Mouse (Mus musculus): ENCODE results near the gene Slc4a1ap. TPM values are rescaled to one million over a fixed set of nuclear protein-coding genes. Genes with fewer than 3 reads are reported as not detected.
A peak's percentile ranks its signal among the peaks of the same experiment; 100 is the strongest.

The Slc4a1ap gene
- polyA plus RNA-seq, 1 experiment from 2014 or later: 20.0 TPM

DNA sequence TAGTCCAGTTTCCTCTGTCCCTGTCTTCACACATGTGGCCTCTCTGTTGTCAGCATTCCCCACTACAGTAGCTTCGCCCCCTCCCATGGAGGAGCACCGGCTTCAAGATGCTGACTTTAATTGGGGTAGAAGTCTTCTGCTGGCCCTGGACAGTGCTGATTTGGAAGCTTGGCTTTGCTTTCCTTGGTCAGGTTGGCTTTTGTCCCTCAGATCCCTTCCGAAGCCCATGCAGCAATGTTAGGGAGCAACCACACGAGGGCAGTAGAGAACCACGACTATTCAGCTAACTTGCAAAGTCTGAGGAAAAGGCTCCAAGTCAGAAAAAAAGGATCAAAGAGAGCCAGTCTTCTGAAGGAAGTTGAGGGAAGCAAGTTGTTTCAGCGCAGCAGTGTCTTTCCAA is 36.7 kb downstream of the Slc4a1ap start:
- H3K27me3 ChIP-seq (ENCODE audit: control insufficient read depth, insufficient read depth, low read length): no peaks in the 10 kb centered on the region
- no peak overlapping the region for H3K27ac ChIP-seq (ENCODE audit: low read length)
- H3K4me2 ChIP-seq (ENCODE audit: low read depth, low read length): no peak overlapping the region
- no peak overlapping the region for H3K4me3 ChIP-seq (ENCODE audit: low read length)
- 0 out of 2 replicates have a peak, but pooled peaks cover 2% of the 10 kb centered on the region for H3K36me3 ChIP-seq (ENCODE audit: control insufficient read depth, insufficient read depth)
- no peaks in the 10 kb centered on the region for H3K9me3 ChIP-seq (replicated peaks; ENCODE audit: control insufficient read depth, low read length)
- WGBS: 6% methylated on average over 6 of the region's 6 CpGs
- peaks cover 33% of the 10 kb centered on the region for H3K4me1 ChIP-seq (ENCODE audit: control insufficient read depth, insufficient read depth, low read length)
- no peak; the same call in 1 of the 2 replicates for ATAC-seq (replicated peaks; ENCODE audit: extremely low read depth, insufficient read depth, low FRiP score)
- peak overlapping the region; percentile 32 for H3K9ac ChIP-seq (ENCODE audit: low read length)

DNA sequence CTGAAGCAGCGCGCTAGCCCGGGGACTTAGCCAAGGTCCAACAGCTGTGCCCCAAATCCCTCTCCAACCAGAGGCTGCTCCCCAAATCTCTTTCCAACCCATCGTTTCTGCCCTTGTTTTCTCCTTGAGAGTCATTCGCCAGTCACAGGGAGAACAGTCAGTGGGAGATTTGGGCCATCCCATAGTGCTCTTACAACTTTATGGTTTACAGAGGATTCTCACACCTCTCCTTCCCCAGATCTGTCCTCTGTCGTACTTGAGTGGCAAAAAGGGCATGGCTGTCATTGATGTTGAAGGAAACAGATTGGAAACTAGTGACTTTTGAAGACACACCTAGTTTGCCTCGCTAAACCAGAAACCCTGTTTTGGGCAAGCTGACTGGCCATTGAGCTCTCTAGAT is 37.1 kb downstream of the Slc4a1ap start:
- no peaks in the 10 kb centered on the region for H3K9me3 ChIP-seq (replicated peaks; ENCODE audit: control insufficient read depth, low read length)
- H3K9ac ChIP-seq (ENCODE audit: low read length): peak overlapping the region; percentile 32
- no peak overlapping the region for H3K4me2 ChIP-seq (ENCODE audit: low read depth, low read length)
- no peak overlapping the region for H3K27ac ChIP-seq (ENCODE audit: low read length)
- ATAC-seq (replicated peaks; ENCODE audit: extremely low read depth, insufficient read depth, low FRiP score): no peak
- H3K36me3 ChIP-seq (ENCODE audit: control insufficient read depth, insufficient read depth): 0 out of 2 replicates have a peak, but pooled peaks cover 2% of the 10 kb centered on the region
- H3K27me3 ChIP-seq (ENCODE audit: control insufficient read depth, insufficient read depth, low read length): no peaks in the 10 kb centered on the region
- no peak overlapping the region for H3K4me3 ChIP-seq (ENCODE audit: low read length)
- WGBS: 28% methylated on average over 7 of the region's 7 CpGs
- peaks cover 38% of the 10 kb centered on the region for H3K4me1 ChIP-seq (ENCODE audit: control insufficient read depth, insufficient read depth, low read length)

- peak overlapping the region; percentile 70 for H3K27ac ChIP-seq (ENCODE audit: low read length)
- 0 out of 2 replicates have a peak, but pooled peaks cover 2% of the 10 kb centered on the region for H3K36me3 ChIP-seq (ENCODE audit: control insufficient read depth, insufficient read depth)
- WGBS: 40% methylated on average over 4 of the region's 4 CpGs
- no peaks in the 10 kb centered on the region for H3K27me3 ChIP-seq (ENCODE audit: control insufficient read depth, insufficient read depth, low read length)
- ATAC-seq (replicated peaks; ENCODE audit: extremely low read depth, insufficient read depth, low FRiP score): peak; percentile 43
- H3K4me3 ChIP-seq (ENCODE audit: low read length): no peak overlapping the region
- peaks cover 42% of the 10 kb centered on the region for H3K4me1 ChIP-seq (ENCODE audit: control insufficient read depth, insufficient read depth, low read length)
- no peaks in the 10 kb centered on the region for H3K9me3 ChIP-seq (replicated peaks; ENCODE audit: control insufficient read depth, low read length)
- no peak overlapping the region; the same call in 1 of the 2 replicates for H3K9ac ChIP-seq (ENCODE audit: low read length)
- H3K4me2 ChIP-seq (ENCODE audit: low read depth, low read length): no peak overlapping the region
Measured at GRCm38 (mm10) chr5:31564976-31565375, 38.2 kb downstream of the Slc4a1ap start.

DNA sequence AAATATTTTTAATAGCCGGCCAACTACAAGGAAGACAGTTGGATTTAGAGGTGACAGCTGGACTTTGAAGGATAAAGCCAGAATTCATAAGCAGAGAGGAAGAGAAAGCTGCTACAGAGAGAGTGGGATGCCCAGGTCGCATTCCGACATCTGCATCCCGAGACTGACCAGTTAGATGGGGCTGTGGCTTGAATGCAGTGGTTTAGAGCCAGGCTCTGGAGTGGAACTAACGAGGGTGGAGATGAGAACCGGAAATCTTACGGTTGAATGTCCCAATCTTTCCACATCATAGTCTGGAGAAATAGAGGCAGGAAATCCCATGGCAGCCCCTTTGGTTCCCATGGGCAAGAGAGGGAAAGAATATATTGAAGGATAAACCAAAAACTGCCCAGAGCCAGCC is 39.2 kb downstream of the Slc4a1ap start:
- H3K9ac ChIP-seq (ENCODE audit: low read length): no peak overlapping the region
- H3K27ac ChIP-seq (ENCODE audit: low read length): no peak overlapping the region
- no peak overlapping the region for H3K4me2 ChIP-seq (ENCODE audit: low read depth, low read length)
- 93% methylated on average over 7 of the region's 7 CpGs for WGBS
- no peaks in the 10 kb centered on the region for H3K9me3 ChIP-seq (replicated peaks; ENCODE audit: control insufficient read depth, low read length)
- no peaks in the 10 kb centered on the region for H3K36me3 ChIP-seq (ENCODE audit: control insufficient read depth, insufficient read depth)
- no peak for ATAC-seq (replicated peaks; ENCODE audit: extremely low read depth, insufficient read depth, low FRiP score)
- H3K27me3 ChIP-seq (ENCODE audit: control insufficient read depth, insufficient read depth, low read length): no peaks in the 10 kb centered on the region
- H3K4me3 ChIP-seq (ENCODE audit: low read length): no peak overlapping the region
- peaks cover 46% of the 10 kb centered on the region for H3K4me1 ChIP-seq (ENCODE audit: control insufficient read depth, insufficient read depth, low read length)

- Histone ChIP-seq H3K36me3 (ENCODE audit: control insufficient read depth, insufficient read depth) (no peaks in the 10 kb centered on the region), H3K9ac (ENCODE audit: low read length) (no peak overlapping the region), H3K9me3 (replicated peaks; ENCODE audit: control insufficient read depth, low read length) (no peaks in the 10 kb centered on the region), H3K4me2 (ENCODE audit: low read depth, low read length) (no peak overlapping the region), H3K4me3 (ENCODE audit: low read length) (no peak overlapping the region), H3K27me3 (ENCODE audit: control insufficient read depth, insufficient read depth, low read length) (no peaks in the 10 kb centered on the region), H3K27ac (ENCODE audit: low read length) (no peak overlapping the region), H3K4me1 (ENCODE audit: control insufficient read depth, insufficient read depth, low read length) (peaks cover 49% of the 10 kb centered on the region)
- no peak for ATAC-seq (replicated peaks; ENCODE audit: extremely low read depth, insufficient read depth, low FRiP score)
- 65% methylated on average over 3 of the region's 3 CpGs for WGBS
Measured at GRCm38 (mm10) chr5:31566457-31566856, 39.7 kb downstream of the Slc4a1ap start.

- Histone ChIP-seq H3K4me3 (ENCODE audit: low read length) (no peak overlapping the region), H3K9me3 (replicated peaks; ENCODE audit: control insufficient read depth, low read length) (no peaks in the 10 kb centered on the region), H3K36me3 (ENCODE audit: control insufficient read depth, insufficient read depth) (no peaks in the 10 kb centered on the region), H3K9ac (ENCODE audit: low read length) (peak overlapping the region; percentile 31; the same call in 1 of the 2 replicates), H3K27me3 (ENCODE audit: control insufficient read depth, insufficient read depth, low read length) (no peaks in the 10 kb centered on the region), H3K4me1 (ENCODE audit: control insufficient read depth, insufficient read depth, low read length) (peaks cover 48% of the 10 kb centered on the region), H3K27ac (ENCODE audit: low read length) (peak overlapping the region; percentile 91), H3K4me2 (ENCODE audit: low read depth, low read length) (peak overlapping the region; percentile 18; the same call in 1 of the 2 replicates)
- ATAC-seq (replicated peaks; ENCODE audit: extremely low read depth, insufficient read depth, low FRiP score): peak; percentile 43; the same call in 1 of the 2 replicates
- WGBS: 30% methylated on average over 5 of the region's 5 CpGs
Measured at GRCm38 (mm10) chr5:31567951-31568657, 41.3 kb downstream of the Slc4a1ap start.

DNA sequence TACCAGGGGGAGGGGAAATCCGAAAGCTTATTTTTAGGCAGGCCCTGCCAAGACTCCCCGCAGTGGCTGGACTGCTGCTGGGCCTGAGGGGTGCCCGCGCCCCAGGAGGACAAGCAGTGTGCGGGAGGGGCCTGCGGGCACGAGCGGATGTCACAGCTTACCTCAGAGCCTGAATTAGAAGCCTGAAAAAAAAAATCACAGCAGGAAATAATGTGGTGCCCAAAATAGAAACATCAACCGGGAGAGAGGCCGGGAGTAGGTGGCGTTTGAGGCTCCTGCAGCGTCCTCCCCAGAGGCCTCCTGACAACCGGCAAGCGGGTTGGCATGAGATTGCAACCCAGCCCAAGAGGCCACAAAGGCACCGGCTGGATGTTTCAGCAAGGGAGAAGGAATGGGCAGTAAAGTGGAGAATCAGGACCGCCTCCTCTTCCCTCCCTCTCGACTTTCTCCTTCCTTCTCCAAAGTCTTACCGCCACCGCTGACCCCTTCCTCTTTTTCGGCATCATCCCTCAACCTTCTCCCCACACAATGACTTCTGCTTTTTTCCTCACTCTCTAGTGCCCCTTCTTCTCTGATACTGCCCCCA is 44.3 kb downstream of the Slc4a1ap start:
- Histone ChIP-seq H3K4me3 (ENCODE audit: low read length) (peak overlapping the region; percentile 36), H3K36me3 (ENCODE audit: control insufficient read depth, insufficient read depth) (no peaks in the 10 kb centered on the region), H3K27me3 (ENCODE audit: control insufficient read depth, insufficient read depth, low read length) (no peaks in the 10 kb centered on the region), H3K9me3 (replicated peaks; ENCODE audit: control insufficient read depth, low read length) (no peaks in the 10 kb centered on the region), H3K4me2 (ENCODE audit: low read depth, low read length) (peak overlapping the region; percentile 52), H3K4me1 (ENCODE audit: control insufficient read depth, insufficient read depth, low read length) (peaks cover 31% of the 10 kb centered on the region), H3K27ac (ENCODE audit: low read length) (peak overlapping the region; percentile 98), H3K9ac (ENCODE audit: low read length) (peak overlapping the region; percentile 74)
- ATAC-seq (replicated peaks; ENCODE audit: extremely low read depth, insufficient read depth, low FRiP score): peak; percentile 88
- WGBS: 3% methylated on average over 20 of the region's 20 CpGs

- Histone ChIP-seq H3K27ac (ENCODE audit: low read length) (no peak overlapping the region), H3K4me1 (ENCODE audit: control insufficient read depth, insufficient read depth, low read length) (peaks cover 19% of the 10 kb centered on the region), H3K27me3 (ENCODE audit: control insufficient read depth, insufficient read depth, low read length) (no peaks in the 10 kb centered on the region), H3K4me2 (ENCODE audit: low read depth, low read length) (no peak overlapping the region), H3K9ac (ENCODE audit: low read length) (no peak overlapping the region), H3K9me3 (replicated peaks; ENCODE audit: control insufficient read depth, low read length) (no peaks in the 10 kb centered on the region), H3K36me3 (ENCODE audit: control insufficient read depth, insufficient read depth) (no peaks in the 10 kb centered on the region), H3K4me3 (ENCODE audit: low read length) (no peak overlapping the region)
- ATAC-seq (replicated peaks; ENCODE audit: extremely low read depth, insufficient read depth, low FRiP score): no peak
- WGBS: 86% methylated on average over 3 of the region's 3 CpGs
Measured at GRCm38 (mm10) chr5:31573722-31574121, 46.9 kb downstream of the Slc4a1ap start.

- Histone ChIP-seq H3K9me3 (replicated peaks; ENCODE audit: control insufficient read depth, low read length) (no peaks in the 10 kb centered on the region), H3K36me3 (ENCODE audit: control insufficient read depth, insufficient read depth) (no peaks in the 10 kb centered on the region), H3K9ac (ENCODE audit: low read length) (no peak overlapping the region), H3K4me1 (ENCODE audit: control insufficient read depth, insufficient read depth, low read length) (peaks cover 5% of the 10 kb centered on the region), H3K4me3 (ENCODE audit: low read length) (no peak overlapping the region), H3K27ac (ENCODE audit: low read length) (no peak overlapping the region), H3K27me3 (ENCODE audit: control insufficient read depth, insufficient read depth, low read length) (no peaks in the 10 kb centered on the region), H3K4me2 (ENCODE audit: low read depth, low read length) (no peak overlapping the region)
- no peak; the same call in 1 of the 2 replicates for ATAC-seq (replicated peaks; ENCODE audit: extremely low read depth, insufficient read depth, low FRiP score)
- 55% methylated on average over 7 of the region's 7 CpGs for WGBS
Measured at GRCm38 (mm10) chr5:31576539-31576975, 49.8 kb downstream of the Slc4a1ap start.
